Mouse (Mus musculus): Measurements from ENCODE around the gene Mrps23.

Mrps23 gene

DNA sequence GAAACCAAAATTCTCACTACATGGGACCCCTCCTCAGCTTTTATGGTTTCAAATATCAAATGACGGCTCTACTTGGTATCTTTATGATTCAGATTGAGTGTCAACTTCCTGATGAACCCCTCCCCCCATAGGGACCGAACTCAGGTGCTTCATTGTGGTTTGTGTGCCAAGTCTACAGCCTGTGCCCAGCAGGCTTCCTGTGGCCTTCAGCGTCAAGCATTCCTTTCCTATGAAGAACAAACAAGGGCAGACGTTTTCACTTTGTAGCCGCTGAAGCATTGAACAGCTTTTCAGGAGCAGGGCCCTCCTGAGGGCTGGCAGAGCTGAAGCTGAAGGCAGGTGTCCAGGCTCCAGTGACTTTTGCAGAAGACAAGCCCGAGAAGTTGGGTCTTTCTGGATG, 9.6 kb downstream of the Mrps23 start:
- peak; percentile 34 to 51 for DNase-seq

DNA sequence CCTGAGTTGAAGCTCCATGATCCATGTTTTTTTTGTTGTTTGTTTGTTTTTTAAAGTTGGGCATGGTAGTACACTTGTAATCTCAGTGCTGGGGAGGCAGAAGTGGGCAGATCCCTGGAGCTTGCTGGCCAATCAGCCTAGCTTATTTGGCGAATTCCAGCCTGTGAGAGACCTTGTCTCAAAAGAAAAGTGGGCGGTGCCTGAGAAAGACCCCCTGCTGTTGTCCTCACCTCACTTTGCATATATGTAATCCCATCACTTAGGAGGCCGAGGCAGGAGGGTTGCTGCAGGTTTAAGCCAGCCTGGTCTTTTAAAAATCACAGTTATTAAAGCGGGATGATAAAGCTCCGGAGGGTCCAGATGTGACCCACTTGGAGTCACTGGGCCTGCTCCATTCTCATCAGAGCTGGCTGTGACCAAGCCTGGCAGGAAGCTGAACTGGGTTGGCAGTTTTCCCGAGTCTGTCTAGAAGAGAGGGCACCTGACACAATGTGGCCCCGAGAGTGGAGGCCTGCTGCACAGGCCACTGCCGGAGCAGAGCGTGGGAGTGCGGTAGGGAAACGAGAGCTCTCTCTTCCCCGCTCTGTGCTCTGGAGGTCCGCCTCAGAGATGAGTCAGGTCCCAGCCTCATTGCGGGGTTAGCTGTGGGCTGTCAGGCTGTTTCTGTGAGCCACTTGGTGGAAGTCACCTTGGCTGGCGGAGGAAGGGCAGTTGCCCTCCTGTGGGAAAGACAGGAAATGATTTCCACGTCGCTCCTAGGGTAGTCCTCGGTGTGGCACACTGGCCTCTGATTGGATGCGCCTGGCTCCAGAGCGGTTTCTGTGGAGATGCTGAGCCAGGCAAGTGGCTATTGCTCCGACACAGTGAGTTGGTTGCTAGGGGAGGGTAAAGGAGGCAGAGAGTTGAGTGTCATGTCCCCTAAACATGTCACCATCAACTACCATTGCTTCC, 11.0 kb downstream of the Mrps23 start:
- peak; percentile 32 to 41 for DNase-seq

DNA sequence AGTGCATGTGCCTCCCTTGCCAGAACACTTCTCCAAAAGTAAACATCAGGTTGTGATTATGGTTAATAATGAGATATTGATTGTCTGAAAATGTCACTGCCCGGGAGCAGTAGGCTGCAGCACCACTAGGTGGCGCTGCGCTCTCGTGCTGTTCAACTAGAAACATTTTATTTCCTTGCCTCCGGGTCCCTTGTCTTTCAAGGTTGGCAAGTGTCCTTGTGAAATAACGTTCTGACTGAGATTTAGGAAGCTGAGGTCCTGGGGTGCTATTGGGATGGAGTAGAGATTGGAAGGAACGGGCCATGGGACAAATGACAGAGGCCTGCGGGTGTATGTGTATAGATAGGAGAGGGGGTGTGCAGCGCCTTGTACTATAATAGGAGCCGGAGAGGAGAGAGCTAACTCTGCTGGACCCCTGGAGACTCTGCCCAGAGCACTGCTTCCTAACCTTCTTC, 12.1 kb downstream of the Mrps23 start:
- DNase-seq: peak in 1 of 2 experiments; percentile 67

DNA sequence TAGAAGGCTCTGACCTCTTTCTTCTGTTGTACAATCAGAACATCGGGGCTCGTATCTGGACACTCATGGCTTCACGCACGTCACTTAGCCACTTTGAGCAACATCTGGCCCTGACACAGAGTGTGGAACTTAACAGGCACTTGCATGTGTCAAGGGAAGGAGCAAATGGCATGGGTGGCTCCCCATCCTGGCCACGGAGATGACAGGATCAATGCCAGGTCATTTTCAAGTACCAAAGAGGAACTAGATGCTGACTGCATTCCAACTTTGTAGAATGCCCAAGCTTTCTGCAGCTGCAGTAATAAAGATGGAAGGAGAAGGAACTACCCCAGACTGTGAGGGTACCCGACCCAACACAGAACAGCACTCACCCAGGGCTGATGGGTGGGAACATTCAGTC, 14.0 kb downstream of the Mrps23 start:
- no peak for DNase-seq

DNA sequence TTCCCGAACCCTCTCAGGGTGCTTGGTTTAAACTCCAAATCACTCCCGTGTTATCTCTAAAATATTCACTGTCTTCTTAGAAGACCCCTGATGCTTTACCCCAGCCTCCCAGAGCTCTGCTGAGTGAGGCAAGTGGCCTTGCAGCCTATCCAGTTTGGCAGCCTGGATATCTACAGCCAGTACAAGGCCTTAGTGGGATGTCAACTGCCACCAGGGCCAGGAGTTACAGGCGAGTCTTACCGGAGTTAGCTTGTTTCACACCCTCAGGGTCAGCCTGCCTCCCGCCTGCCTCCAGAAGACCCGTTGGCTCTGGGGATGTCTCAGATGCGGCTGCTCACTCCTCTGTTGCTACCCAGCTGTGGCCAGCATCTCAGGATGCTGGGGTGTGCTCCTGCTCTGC, 14.4 kb downstream of the Mrps23 start:
- DNase-seq: no peak

DNA sequence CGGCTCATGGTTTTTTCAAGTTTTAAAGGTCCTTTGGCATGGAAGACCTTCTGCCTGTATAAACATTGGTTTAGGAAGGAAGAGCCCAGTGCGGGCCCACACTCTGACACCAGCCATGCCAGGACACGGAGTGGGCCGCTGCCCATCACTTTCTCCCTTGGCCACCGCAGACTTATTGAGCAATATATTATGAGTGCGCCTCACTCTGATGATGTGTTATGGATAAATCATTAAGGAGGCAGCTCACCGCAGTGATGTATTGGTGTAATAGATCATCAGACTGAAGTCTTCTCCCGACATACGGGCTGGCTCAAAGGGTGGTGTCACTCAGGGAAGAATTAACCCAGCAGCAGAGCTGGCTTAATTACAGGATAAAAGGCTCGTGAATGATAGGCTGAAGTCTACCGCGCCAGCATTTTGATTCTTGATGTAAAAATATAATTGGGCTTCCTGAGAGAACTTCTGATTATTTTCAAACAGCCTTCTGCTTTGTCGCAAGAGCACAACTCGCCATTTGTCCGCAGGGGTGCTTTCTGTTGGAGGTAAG, 17.8 kb downstream of the Mrps23 start:
- no peak for DNase-seq

DNA sequence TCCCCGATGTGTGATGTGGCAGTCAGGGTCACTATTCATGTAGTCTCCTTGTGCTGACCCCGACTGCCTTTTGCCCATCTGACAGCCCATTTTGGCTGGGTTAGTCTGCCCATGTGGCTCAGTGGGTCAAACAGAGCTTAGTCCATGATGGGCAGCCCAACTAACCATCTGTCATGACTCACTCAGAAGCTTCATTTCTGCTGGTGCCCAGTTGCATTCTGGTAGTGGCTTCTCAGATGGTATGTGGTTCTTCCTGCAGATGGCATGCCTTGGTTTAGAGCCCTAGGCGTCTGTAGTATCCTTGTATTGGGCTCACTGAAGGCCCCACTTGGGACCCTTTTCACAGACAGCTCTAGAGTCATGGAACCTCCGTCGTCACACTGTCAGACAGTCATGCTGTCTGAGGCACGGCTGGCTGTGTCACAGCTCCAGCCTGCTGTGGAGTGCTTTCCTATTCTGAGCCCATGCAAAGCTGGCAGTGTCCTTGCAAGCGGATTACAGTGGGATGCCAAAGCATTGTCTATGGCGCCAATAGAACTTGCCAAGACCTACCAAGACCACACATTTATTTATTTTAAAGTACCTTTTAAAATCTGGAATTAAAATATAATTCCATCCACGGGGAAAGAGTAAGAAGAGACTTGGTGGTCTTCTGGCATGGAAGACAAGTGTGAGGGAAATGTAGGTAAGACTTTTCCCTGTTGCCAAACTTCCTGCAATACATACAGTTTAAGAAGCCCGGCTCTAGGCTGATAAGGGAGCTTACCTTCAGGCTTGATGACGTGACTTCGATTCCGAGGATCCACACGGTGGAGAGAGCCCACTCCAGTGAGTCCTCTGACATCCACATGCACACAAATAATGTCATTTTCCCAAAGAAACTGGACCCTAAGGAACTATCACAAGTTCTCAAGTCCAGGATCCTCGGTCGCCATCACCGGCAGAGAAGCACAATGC, 23.1 kb downstream of the Mrps23 start:
- DNase-seq: no peak

DNA sequence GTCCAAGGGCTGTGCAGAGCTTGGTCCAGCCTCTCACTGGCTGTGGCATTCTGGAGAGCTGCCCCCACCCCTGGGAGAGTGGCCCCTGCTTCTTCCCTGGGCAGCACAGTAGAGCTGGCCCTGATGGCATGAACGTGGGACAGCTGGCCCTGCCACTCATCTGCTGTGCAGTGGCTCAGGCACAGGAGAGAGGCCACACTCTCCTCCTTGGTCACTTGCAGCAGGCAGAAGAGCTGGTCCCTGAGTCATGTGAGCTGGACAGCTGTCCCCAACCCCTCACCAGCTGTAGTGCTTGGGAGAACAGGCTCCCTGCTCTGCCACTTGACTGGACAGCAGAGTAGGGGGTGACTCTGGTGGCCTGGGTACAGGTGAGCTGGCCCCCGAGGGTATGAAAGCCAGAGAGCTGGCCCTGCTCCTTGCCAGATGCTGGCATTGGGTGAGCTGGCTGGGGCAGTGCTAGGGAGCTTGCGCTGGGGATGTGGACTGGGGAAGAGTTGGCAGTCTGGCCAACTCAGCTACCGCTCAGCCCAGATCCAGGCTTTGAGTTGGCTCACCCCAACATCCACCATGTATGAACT, 27.1 kb downstream of the Mrps23 start:
- DNase-seq: no peak

DNA sequence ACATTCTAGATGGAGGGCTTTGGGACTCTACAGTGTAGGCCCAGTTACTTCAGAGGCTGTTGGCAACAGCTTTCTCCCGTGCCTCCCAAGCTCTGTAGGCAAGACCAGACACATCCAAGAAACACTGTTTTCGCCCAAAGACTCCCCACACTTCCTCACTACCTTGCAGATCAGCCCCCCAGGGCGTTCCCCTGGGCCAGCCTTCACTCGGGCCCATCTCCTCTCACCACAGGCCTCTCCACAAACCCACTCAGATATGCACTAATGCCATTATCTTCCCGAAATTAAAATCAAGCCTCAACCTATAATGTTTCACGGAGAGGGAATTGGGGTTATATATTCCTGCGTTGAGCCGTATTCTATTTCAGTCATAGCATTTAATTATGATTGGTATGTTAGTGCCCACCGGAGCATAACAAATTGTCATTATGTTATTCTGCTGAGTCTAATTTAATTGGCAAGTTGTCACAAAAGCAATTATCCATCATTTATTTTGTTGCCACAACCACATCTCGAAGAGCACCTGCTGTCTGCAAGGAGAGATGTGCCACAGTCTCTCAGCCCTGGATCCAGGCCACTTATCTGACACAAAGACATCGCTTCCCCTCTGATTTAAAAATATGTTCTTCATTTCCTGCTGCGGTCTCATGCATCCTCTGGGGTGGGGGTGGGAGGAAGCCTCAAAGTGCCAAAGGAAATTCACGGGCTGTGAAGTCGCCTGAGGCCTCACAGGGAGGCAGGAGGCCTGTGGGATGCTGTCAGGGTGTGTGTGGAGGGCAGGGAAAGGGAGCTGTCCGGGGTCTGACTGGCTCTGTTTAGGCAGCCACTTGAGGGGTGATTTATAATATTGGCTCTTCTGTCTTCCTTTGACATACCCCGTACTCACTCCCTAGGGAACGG, 29.6 kb downstream of the Mrps23 start:
- DNase-seq: peak; percentile 25 to 56

DNA sequence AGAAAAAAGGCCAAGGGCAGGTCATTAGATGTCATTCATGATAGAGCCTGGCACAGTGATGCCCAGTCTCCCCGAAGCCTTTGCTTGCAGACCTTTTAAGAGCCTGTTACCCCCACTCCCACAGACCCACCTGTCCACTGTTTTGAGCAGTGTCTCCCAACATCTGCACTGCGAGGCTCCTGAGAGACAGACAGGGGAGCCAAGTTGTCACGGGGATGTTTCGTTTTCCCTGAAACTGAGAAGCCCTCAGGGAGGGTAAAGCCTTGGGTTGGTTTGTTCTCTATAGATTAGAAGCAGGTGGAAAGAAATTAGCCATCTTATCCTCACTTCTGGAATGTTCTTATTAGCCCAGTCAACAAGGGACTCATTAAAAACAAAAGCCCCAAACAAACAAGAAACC, 30.6 kb downstream of the Mrps23 start:
- no peak for DNase-seq

DNA sequence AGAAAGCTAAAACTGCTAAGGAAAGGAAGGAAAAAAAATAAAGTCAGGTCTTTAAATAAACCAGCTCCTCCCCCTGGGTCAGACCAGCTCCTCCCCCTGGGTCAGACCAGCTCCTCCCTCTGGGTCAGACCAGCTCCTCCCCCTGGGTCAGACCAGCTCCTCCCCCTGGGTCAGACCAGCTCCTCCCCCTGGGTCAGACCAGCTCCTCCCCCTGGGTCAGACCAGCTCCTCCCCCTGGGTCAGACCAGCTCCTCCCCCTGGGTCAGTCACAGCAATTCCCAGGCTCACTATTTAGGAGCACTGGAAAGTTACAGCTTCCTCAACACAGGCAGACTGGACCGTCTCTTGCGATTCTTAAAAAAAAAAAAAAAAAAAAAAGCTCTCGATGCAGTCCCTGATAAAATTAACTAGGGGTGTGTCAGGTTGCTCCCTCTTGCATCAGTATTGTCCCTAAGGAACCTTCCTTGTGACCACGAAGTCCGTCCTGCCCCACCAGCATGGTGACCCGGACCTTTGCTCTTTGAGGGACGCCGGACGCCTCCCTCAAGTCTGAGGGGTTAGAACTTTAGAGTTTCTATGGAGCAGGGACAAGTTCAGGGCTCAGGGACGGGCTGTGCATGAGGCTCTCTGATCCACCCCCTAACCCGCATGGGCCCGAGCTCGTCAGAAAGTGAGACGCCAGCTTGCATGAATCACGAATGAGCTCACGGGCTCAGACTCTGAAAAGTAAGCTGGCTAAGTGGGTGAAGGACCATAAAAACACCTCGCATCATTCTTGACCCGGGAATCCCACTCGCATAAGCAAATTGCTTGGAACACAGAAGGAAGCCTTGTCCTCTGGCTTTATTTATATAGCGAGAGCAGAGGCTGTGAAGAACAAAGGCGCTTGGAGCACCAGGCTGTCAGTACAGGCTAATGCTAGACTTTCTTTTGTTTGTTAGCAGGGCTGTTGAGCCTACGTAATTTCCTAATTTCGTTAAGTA, 31.3 kb downstream of the Mrps23 start:
- peak; percentile 67 to 70 for DNase-seq

DNA sequence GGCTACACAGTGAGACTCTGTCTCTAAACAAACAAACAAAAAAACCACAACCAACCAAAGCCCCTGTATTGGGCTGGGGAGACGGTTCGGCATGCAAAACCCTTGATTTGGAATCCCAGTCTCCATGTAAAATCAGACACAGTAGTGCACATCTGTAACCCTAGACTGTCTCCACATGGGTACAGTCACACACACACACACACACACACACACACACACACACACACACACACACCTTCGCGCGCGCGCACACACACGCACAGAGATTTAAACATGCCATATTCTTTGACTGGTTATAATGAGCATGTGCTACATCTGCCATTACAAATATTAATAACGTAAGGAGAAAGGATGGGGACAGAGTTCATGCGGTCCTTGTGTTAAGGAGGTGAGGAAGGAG, 36.1 kb downstream of the Mrps23 start:
- DNase-seq: no peak

DNA sequence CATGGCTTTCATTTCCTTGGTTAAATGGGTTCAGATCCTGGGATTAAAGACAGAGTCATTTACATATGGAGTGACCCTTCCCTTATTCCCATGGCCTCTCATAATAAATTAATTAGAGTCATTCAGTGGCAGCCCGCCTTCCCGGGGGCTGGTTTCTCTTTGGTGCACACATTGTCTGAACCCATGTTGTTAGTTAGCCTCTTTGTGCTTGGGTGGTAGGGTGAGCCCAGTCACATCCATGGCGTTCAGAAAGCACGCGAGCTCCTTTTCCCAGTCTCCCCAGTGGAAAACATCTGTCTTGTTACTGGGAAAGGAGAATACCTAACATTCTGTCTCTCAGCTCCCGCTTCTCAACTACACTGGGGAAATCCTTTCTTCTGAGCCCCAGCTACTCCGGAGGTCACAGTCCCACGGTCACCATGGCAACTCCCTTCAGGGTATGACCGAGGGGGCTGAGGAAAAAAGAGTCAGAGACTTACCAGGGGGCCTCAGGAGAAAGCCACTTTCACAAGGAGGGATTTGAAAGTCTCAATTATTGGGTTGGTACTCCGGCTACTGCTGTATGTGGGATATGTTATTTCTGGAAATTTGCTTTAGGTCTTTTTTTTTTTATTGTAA, 36.7 kb downstream of the Mrps23 start:
- DNase-seq: no peak

DNA sequence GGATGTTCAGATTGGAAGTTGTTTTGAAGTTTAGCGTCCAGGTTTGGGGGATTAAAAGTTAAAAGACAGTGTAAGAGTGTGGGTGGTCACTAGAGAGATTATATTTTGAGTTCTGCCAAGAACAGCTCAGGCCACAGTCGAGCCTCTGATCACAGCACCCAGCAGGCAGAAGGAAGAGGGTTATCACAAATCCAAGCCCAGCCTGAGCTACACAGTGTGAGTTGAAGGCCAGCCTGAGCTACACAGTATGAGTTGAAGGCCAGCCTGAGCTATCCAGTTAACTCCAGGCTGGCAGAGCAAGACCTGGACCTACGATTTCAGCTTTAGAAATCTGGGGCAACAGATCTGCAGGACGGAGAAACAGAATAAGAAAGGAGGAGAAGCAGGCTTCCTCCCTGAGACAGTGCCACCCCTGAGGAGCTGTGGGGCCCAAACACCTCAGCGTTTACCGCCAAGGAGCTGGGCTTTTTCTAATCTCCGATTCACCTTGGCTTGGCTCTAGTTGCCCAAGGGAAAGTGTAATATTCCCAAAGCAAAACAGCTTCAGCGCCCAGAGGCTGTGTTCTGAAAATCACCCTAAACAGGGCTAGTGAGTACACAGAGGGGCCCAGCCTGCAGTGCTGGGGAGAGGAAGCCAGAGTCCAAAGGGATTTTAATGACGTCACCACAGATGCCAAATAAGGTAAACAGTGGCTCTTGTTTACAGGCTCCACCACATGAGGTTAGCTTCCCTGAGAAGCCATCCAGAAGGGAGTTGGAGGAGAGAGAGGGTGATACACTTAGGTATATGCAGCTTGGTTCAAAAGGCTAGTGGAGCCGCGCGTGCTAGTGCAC, 37.5 kb downstream of the Mrps23 start:
- DNase-seq: no peak

DNA sequence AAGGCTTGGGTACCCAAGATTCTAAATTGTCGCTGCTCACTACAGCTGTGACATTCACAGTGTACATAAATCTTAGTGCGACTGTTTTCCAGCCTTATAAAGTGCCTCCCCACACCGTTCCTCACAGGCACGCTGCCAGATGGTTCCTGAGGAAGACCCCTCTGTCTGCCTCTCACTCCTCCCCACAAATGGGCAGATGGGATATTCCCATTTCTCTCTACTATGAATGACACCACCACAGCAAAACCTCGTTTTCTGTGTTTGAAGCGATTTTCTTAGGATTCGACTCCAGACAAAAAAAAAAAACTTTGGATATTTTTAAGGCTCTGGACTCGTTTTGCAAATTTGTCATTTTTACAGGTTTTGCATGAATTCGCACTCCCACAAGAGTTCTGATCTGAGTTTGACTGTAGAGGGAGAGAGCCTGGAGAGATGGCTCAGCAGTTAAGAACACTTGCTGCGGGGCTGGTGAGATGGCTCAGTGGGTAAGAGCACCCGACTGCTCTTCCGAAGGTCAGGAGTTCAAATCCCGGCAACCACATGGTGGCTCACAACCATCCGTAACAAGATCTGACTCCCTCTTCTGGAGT, 41.5 kb downstream of the Mrps23 start:
- no peak for DNase-seq

DNA sequence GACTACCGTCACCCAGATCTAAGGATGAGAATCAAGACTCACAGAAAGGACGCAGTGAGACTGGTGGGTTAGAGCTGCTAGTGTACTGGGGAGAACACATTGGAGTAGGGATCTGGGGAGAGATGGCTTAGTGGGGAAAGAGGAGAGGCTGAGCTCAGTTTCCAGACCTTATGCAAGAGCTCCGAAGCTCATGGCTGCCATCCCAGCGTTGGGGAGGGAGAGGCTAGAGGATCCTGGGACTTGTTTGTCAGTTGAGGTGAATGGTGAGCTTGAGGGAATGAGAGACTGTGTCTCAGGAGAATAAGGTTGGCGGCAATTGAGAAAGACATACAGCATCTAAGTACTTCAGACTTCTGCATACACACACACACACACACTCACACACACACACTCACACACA, 44.4 kb downstream of the Mrps23 start:
- no peak for DNase-seq

DNA sequence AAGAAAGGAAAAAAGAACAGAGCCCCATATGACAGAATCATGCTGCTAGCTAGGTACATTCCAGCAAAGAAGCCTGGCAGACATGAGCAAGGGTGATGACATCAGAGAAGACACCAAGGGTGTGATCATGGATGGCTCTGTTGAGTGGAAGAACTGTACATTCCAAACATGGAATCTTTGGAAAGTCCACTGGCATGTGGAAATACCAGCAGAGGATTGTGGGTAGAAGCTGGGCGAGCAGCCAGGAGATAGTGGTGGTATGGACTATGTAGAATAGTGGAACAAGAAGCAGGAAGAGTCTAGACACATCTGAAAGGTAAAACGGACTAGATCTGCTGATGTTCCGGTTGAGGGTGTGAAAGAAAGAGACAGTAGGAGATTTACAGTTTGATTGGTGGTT, 46.4 kb downstream of the Mrps23 start:
- peak; percentile 46 to 54 for DNase-seq

DNA sequence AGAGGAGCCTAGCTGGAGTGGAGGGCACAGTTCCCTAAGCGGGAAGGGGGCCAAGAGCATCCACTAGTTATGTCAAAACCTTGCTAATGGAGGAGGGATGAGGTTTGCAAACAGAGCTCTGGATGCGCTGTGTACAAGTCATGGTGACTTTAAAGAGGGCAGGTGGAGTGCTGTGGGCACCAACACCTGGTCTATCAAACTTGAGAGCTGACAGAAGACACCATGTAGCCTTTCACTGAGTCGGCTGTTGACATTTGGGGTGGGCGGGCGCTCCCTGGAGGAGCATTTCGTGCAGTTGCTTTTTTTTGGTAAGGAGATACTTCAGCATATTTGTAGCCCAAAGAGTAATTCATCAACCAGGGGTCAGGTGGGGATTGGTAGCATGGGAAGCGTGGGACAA, 47.1 kb downstream of the Mrps23 start:
- DNase-seq: no peak

All from lung, postnatal 4 days (tissue).